Mouse (Mus musculus) embryonic facial prominence, embryonic 11.5 days (tissue): ENCODE measurements around the gene Gm20388. TPM values are rescaled to one million over a fixed set of nuclear protein-coding genes. Genes with fewer than 3 reads are reported as not detected.

Source experiments
- ATAC-seq: fragments of 200-750 bp; cut with Nextera tagmentation; replicated peaks from 2 replicates; pipeline ENCODE4 v1.8.0; 2017; ENCODE audit warnings: low read depth; ENCODE audit not compliant: insufficient number of reproducible peaks, low FRiP score, low TSS enrichment
- DNase-seq: peaks from one replicate; pipeline ENCODE4 v3.0.0-alpha.2; 2015; ENCODE audit warnings: low spot score
- H3K27ac ChIP-seq: fragments of 300-500 bp; sonication (generic); replicated peaks from 2 replicates; pipeline ENCODE4 v1.5.1; 2014; ENCODE audit warnings: mild to moderate bottlenecking, low read depth, low read length, control low read depth
- H3K27me3 ChIP-seq: fragments of 300-500 bp; sonication (generic); 2 replicates; pipeline ENCODE4 v1.6.1; 2014; ENCODE audit warnings: mild to moderate bottlenecking, low read length, moderate library complexity, mixed read lengths; ENCODE audit not compliant: control insufficient read depth, insufficient read depth
- H3K36me3 ChIP-seq: fragments of 300-500 bp; sonication (generic); replicated peaks from 2 replicates; pipeline ENCODE4 v1.6.1; 2014; ENCODE audit warnings: low read depth, mild to moderate bottlenecking, low read length, moderate library complexity, mixed read lengths; ENCODE audit not compliant: control insufficient read depth, insufficient read depth
- H3K4me1 ChIP-seq: fragments of 300-500 bp; sonication (generic); 2 replicates; pipeline ENCODE4 v1.6.1; 2014; ENCODE audit warnings: low read length, mixed read lengths; ENCODE audit not compliant: control insufficient read depth, insufficient read depth
- H3K4me2 ChIP-seq: fragments of 300-500 bp; sonication (generic); 2 replicates; pipeline ENCODE4 v1.6.1; 2014; ENCODE audit warnings: low read depth, mild to moderate bottlenecking, control low read depth, low read length, moderate library complexity
- H3K4me3 ChIP-seq: fragments of 300-500 bp; sonication (generic); 2 replicates; pipeline ENCODE4 v1.5.1; 2014; ENCODE audit warnings: low read depth, low read length, control low read depth
- H3K9ac ChIP-seq: fragments of 300-500 bp; sonication (generic); replicated peaks from 2 replicates; pipeline ENCODE4 v1.6.1; 2014; ENCODE audit warnings: mild to moderate bottlenecking, control low read depth, low read length
- H3K9me3 ChIP-seq: fragments of 300-500 bp; sonication (generic); replicated peaks from 2 replicates; pipeline ENCODE4 v1.6.1; 2016; ENCODE audit warnings: mild to moderate bottlenecking, low read length, inconsistent platforms, mixed read lengths; ENCODE audit not compliant: control insufficient read depth
- WGBS: fragments of 180-500 bp; shearing (Covaris S2); extraction: QIAGEN DNeasy Blood & Tissue Kit; methylation state at CpG from one replicate; pipeline ENCODE4 v1.1.7; 2014; 5-methylcytosine and 5-hydroxymethylcytosine counted together
- polyA plus RNA-seq: library from polyadenylated mRNA; unstranded; fragments of >200 nt; fragmentation: Nextera tagmentation; extraction: Ambion mirVana; gene quantifications from 2 replicates; pipeline ENCODE4 v1.2.1, GENCODE M21; 2014

The Gm20388 gene
- polyA plus RNA-seq, 1 experiment from 2014 or later, result 3.1 TPM

DNA sequence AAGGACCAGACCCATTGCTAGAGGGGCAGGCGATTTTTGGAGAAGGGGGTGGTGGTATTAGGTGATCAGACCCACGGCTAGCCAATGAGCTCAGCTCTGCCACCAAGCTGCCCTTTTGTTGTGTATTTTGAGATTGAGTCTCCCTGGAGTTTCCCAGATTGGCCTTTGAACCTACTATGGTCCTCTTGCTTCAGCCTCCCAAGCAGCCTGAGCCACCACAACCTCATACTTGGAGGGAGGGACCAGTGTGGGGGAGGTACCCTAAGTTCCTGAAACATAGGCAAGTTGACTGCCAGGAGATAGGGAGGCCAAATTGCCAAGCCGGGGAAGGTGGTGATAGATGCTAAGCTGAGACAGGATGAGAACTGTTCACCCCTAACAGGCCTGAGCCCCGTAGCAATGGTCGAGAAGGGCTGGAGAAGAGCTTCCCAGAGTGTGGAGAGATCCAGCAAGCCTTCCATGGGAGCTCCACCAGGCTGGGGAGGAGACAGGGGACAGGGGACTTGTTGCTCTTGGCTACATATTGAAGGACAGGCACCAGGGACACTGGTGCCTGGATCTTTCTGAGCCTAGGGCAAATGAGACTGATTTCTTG is 600.3 kb downstream of the Gm20388 start:
- Histone ChIP-seq H3K9ac (no peak overlapping the region), H3K27ac (no peak overlapping the region), H3K27me3 (no peaks in the 10 kb centered on the region), H3K4me1 (peaks cover 47% of the 10 kb centered on the region), H3K4me3 (no peak overlapping the region), H3K9me3 (no peaks in the 10 kb centered on the region), H3K4me2 (no peak overlapping the region), H3K36me3 (no peaks in the 10 kb centered on the region)
- 22% methylated on average over 5 of the region's 5 CpGs for WGBS
- DNase-seq, result no peak
- no peak for ATAC-seq

DNA sequence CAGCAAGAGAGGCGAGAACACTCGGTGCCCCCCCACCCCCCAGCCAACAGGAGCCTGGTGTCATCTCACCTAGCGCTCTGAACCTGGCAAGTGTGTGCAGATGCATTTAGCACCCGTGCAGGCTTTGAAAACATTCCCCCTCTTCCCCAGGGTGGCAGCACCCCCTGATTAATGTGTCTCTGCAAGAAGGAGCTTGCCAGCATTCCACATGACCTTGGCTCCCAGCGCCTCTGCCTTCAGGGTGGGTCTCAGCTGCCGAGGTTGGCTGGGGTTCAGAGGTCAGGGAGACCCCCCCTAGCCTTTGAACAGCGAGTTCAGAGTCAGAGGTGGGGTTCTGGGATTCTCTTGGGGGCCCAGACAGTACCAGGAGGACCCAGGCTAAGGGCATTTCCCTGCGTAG is 601.1 kb downstream of the Gm20388 start:
- H3K4me3 ChIP-seq, result no peak overlapping the region
- H3K27ac ChIP-seq, result no peak overlapping the region
- no peaks in the 10 kb centered on the region for H3K36me3 ChIP-seq
- H3K9me3 ChIP-seq, result no peaks in the 10 kb centered on the region
- DNase-seq, result no peak
- H3K4me1 ChIP-seq, result peaks cover 52% of the 10 kb centered on the region
- 26% methylated on average over 8 of the region's 8 CpGs for WGBS
- H3K4me2 ChIP-seq, result no peak overlapping the region
- no peak for ATAC-seq
- H3K9ac ChIP-seq, result 0 out of 2 replicates have a peak overlapping the region, but pooled peaks have one; percentile 13
- no peaks in the 10 kb centered on the region for H3K27me3 ChIP-seq

DNA sequence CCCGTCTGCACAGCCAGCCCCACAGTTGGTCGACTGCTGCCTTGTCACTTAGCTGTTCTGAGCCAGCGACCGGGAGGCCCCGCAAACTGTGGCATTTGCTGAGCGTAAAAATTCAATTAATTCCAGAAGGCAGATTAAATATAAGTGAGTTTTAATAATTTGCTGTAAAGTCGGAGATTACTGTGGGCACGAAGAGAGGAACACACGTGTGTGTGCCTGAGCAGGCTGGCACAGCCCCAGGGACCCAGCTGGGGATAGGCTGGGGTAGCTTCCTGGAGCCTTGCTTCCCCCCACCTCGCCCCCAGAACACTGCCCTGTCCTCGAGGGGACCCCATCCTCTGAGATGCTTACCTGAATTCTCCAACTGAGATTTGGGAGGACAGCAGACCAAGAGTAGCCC is 601.7 kb downstream of the Gm20388 start:
- peaks cover 52% of the 10 kb centered on the region for H3K4me1 ChIP-seq
- DNase-seq (no peak), ATAC-seq (no peak)
- no peaks in the 10 kb centered on the region for H3K27me3 ChIP-seq
- H3K9ac ChIP-seq, result no peak overlapping the region
- no peaks in the 10 kb centered on the region for H3K36me3 ChIP-seq
- WGBS, result 34% methylated on average over 11 of the region's 11 CpGs
- no peaks in the 10 kb centered on the region for H3K9me3 ChIP-seq
- no peak overlapping the region for H3K4me3 ChIP-seq
- H3K4me2 ChIP-seq, result no peak overlapping the region
- H3K27ac ChIP-seq, result no peak overlapping the region

DNA sequence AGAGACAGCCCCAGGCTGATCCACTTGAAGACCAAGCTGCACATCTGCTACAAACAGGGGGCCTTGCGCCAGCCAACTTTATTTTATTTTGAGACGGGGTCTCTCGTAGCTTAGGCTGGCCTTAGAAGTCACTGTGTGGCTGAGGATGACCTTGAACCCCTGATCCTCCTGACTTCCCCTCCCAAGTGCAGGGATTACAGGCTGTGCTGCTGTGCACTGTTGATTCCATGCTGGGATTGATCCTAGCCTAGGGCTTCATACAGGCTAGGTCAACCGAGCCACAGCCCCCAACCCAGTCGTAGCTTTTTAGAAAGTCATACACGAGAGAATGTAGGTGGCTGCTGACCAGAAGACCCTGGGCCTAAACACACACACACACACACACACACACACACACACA is 602.5 kb downstream of the Gm20388 start:
- Histone ChIP-seq H3K36me3 (no peaks in the 10 kb centered on the region), H3K27me3 (no peaks in the 10 kb centered on the region), H3K27ac (no peak overlapping the region), H3K9me3 (no peaks in the 10 kb centered on the region), H3K4me2 (no peak overlapping the region), H3K4me1 (peaks cover 56% of the 10 kb centered on the region), H3K9ac (no peak overlapping the region), H3K4me3 (no peak overlapping the region)
- DNase-seq (no peak), ATAC-seq (no peak)
- WGBS, result 46% methylated on average over 6 of the region's 6 CpGs

DNA sequence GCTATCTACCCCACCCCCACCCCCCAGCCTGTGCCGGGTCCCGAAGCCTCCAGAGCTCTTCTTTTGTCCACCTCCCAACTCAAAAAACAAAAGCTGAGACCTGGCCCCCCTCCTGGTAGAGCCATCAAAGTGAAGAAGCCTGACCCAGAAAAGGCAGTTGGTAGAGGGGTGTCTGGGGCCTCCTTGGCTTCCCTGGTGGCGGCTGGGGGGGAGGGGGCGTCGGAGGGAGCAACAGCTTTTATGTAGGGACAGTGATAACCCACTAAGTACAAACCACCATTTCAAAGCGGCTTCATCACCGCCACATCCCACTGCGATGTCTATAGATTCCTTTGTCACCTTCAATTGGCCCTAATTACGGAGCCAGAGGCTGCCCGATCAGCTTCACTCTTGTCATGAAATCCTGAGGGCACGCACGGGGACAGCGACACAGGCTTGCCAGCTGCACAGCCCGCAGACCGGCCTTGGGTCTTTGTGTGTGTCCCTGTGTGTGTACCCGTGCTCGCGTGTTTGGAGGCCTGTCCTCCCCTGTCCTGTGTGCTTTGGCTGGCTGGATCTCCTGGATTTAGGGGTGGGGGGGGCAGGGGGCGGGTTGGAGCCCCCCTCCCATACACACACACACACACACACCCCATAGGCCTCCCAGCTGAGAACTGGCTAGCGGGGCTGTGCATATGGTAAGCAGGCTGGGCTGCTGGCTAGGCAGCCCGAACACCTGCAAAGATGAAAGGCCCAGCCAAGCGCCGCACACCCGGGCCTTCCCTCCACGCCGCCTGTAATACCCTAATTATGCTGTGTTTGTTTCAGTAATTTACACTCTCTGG is 603.2 kb downstream of the Gm20388 start:
- Histone ChIP-seq H3K36me3 (no peaks in the 10 kb centered on the region), H3K9ac (no peak overlapping the region), H3K27ac (peak overlapping the region; percentile 48; the same call in 1 of the 2 replicates), H3K4me3 (no peak overlapping the region), H3K9me3 (no peaks in the 10 kb centered on the region), H3K4me2 (no peak overlapping the region; the same call in 1 of the 2 replicates), H3K4me1 (peaks cover 55% of the 10 kb centered on the region), H3K27me3 (no peaks in the 10 kb centered on the region)
- ATAC-seq (0 out of 2 replicates have a peak, but pooled peaks have one; percentile 12), DNase-seq (no peak)
- WGBS, result 9% methylated on average over 26 of the region's 26 CpGs

DNA sequence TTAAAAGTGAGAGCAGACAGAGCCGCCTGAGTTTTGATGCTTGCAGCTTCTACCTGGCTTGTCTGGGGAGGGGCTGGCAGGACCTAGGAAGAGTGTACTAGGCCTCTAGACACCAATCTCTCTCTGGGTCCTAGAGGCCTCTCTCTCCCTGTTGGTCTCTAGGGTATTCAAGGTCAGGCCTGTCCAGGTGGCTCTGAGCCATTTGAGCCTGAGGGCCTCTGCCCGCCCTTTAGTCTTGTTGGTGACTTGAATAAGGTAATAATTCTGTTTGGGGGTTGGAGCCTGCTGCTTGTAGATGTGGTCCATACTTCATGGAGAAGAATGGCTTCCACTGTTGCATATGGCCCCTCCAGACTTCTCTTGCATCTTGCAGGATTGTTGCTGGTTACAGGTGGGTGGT is 604.6 kb downstream of the Gm20388 start:
- no peaks in the 10 kb centered on the region for H3K9me3 ChIP-seq
- no peak overlapping the region for H3K4me3 ChIP-seq
- no peak overlapping the region for H3K27ac ChIP-seq
- no peak overlapping the region for H3K4me2 ChIP-seq
- H3K27me3 ChIP-seq, result no peaks in the 10 kb centered on the region
- no peaks in the 10 kb centered on the region for H3K36me3 ChIP-seq
- 87% methylated on average over 2 of the region's 2 CpGs for WGBS
- peaks cover 47% of the 10 kb centered on the region for H3K4me1 ChIP-seq
- ATAC-seq, result no peak
- H3K9ac ChIP-seq, result no peak overlapping the region
- no peak for DNase-seq

DNA sequence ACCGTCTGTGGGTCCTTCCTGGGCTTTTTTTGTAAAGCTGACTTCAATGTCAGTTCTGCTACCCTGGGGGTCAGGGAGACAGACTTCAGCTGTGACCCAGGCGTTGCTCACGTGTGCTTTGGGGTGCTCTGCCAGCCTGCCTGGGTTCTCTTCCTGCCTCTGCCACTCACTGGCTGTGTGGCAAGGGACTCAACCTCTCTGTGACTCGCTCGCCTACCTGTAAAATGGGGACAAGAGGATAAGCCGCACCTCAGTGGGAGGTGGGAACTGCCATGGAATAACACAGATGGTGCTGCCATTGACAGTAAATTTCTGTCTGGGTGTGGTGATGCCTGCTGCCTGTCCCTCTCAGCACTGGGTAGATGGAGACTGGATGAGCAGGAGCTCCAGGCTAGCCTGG is 605.0 kb downstream of the Gm20388 start:
- ATAC-seq (no peak), DNase-seq (no peak)
- Histone ChIP-seq H3K27ac (no peak overlapping the region), H3K9ac (no peak overlapping the region), H3K4me1 (peaks cover 45% of the 10 kb centered on the region), H3K4me2 (no peak overlapping the region), H3K27me3 (no peaks in the 10 kb centered on the region), H3K9me3 (no peaks in the 10 kb centered on the region), H3K4me3 (no peak overlapping the region), H3K36me3 (no peaks in the 10 kb centered on the region)
- 77% methylated on average over 6 of the region's 6 CpGs for WGBS

DNA sequence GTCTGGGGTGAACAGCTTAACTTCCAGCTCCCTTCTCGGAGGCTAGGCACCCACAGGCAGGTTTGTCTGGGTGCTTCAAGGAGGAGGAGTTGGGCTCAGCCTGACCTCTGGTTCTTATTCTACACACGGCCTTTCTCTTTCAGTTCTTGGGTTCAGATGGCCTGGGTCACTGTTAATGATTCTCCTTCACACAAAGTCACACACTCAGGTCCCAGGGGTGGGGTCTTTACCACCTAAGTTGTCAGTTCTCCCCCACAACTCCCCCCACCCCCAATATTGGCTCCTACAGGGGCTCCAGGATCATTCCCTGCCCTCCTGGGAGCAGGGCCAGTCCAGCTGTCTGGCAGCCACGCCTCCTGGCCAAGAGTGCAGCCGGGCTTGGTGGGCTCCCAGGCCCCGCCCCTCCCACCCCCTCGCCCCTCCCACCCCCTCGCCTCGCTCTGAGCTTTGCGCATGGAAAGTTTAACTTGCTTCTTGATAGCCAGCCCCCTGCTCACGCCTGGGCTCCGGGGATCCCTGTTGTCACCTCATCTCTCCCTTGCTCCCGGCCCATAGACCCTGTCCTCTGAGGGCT is 605.6 kb downstream of the Gm20388 start:
- no peaks in the 10 kb centered on the region for H3K27me3 ChIP-seq
- WGBS, result 11% methylated on average over 12 of the region's 12 CpGs

More for the DNA sequence above, 605.6 kb downstream of the Gm20388 start:
- no peak for ATAC-seq
- peak; percentile 74 for DNase-seq
- H3K9ac ChIP-seq, result no peak overlapping the region
- no peak overlapping the region for H3K4me2 ChIP-seq
- H3K4me3 ChIP-seq, result no peak overlapping the region
- H3K36me3 ChIP-seq, result no peaks in the 10 kb centered on the region
- no peak overlapping the region for H3K27ac ChIP-seq
- H3K4me1 ChIP-seq, result peaks cover 39% of the 10 kb centered on the region
- no peaks in the 10 kb centered on the region for H3K9me3 ChIP-seq
